Mouse (Mus musculus): ENCODE results near the gene Mctp1. TPM values are rescaled to one million over a fixed set of nuclear protein-coding genes. Genes with fewer than 3 reads are reported as not detected.
"Not testable (repeated sequence)": the region's sequence is repeated elsewhere in the genome, so short reads cannot be mapped to it uniquely, and the experiment has no call there.

Gene Mctp1
- polyA plus RNA-seq, 1 experiment from 2014 or later, result 0.47 TPM

GRCm38 (mm10) chr13:76564061-76564460 is 179.7 kb downstream of the Mctp1 start:
- H3K9ac ChIP-seq, result no peak overlapping the region
- H3K4me1 ChIP-seq, result no peaks in the 10 kb centered on the region
- no peak overlapping the region for H3K27ac ChIP-seq (replicated peaks)
- no peaks in the 10 kb centered on the region for H3K9me3 ChIP-seq
- no peak overlapping the region for H3K4me3 ChIP-seq
- no peak overlapping the region for H3K4me2 ChIP-seq
- no peaks in the 10 kb centered on the region for H3K36me3 ChIP-seq
- H3K27me3 ChIP-seq (replicated peaks), result no peaks in the 10 kb centered on the region
- ATAC-seq (ENCODE audit: extremely low read depth, insufficient number of reproducible peaks, low FRiP score, low TSS enrichment), result no peak

- no peak overlapping the region for H3K9ac ChIP-seq
- H3K4me1 ChIP-seq, result no peaks in the 10 kb centered on the region
- no peak overlapping the region for H3K4me3 ChIP-seq
- no peaks in the 10 kb centered on the region for H3K36me3 ChIP-seq
- ATAC-seq (ENCODE audit: extremely low read depth, insufficient number of reproducible peaks, low FRiP score, low TSS enrichment), result no peak
- no peak overlapping the region for H3K4me2 ChIP-seq
- no peaks in the 10 kb centered on the region for H3K9me3 ChIP-seq
- no peak overlapping the region for H3K27ac ChIP-seq (replicated peaks)
- WGBS, result 74% methylated on average over 3 of the region's 3 CpGs
- no peaks in the 10 kb centered on the region for H3K27me3 ChIP-seq (replicated peaks)
These were observed 181.7 kb downstream of the Mctp1 start for GRCm38 (mm10) chr13:76566024-76566423.

- Histone ChIP-seq H3K36me3 (no peaks in the 10 kb centered on the region), H3K4me1 (no peaks in the 10 kb centered on the region), H3K9ac (no peak overlapping the region), H3K9me3 (no peaks in the 10 kb centered on the region), H3K27me3 (replicated peaks) (no peaks in the 10 kb centered on the region), H3K4me2 (no peak overlapping the region), H3K4me3 (no peak overlapping the region), H3K27ac (replicated peaks) (no peak overlapping the region)
- ATAC-seq (ENCODE audit: extremely low read depth, insufficient number of reproducible peaks, low FRiP score, low TSS enrichment), result no peak
- 76% methylated on average over 4 of the region's 4 CpGs for WGBS
These were observed 183.1 kb downstream of the Mctp1 start for GRCm38 (mm10) chr13:76567448-76567847.

GRCm38 (mm10) chr13:76568569-76569211 is 184.4 kb downstream of the Mctp1 start:
- 59% methylated on average over 2 of the region's 2 CpGs for WGBS
- no peak for ATAC-seq (ENCODE audit: extremely low read depth, insufficient number of reproducible peaks, low FRiP score, low TSS enrichment)
- Histone ChIP-seq H3K27ac (replicated peaks) (no peak overlapping the region), H3K36me3 (no peaks in the 10 kb centered on the region), H3K4me1 (no peaks in the 10 kb centered on the region), H3K9me3 (no peaks in the 10 kb centered on the region), H3K4me3 (no peak overlapping the region), H3K4me2 (no peak overlapping the region), H3K9ac (no peak overlapping the region), H3K27me3 (replicated peaks) (no peaks in the 10 kb centered on the region)

DNA sequence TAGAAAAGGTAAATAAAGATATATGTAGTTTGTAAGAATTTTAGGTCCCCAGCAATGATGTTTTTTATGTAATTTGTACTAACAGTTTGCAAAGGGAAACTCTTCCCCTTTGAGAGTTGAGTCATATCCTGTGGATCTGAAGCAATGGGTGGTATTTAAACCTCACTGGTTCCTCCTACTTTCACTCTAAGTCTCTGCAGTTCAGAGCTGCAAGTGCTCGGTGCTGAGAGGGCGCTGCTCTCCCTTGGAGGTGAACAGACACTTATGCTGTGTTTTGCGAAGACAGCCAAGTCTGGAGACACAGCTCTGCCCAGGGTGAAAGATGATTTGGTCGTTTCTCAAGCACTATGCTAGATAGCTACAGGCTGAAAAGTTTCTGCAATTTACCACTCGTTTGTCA is 195.1 kb downstream of the Mctp1 start:
- Histone ChIP-seq H3K4me2 (no peak overlapping the region; the same call in 1 of the 2 replicates), H3K27ac (replicated peaks) (no peak overlapping the region), H3K9ac (no peak overlapping the region), H3K9me3 (no peaks in the 10 kb centered on the region), H3K36me3 (no peaks in the 10 kb centered on the region), H3K4me1 (no peaks in the 10 kb centered on the region), H3K4me3 (no peak overlapping the region), H3K27me3 (replicated peaks) (no peaks in the 10 kb centered on the region)
- WGBS, result 30% methylated on average over 5 of the region's 5 CpGs
- ATAC-seq (ENCODE audit: extremely low read depth, insufficient number of reproducible peaks, low FRiP score, low TSS enrichment), result no peak; the same call in 1 of the 2 replicates

- Histone ChIP-seq H3K9me3 (no peaks in the 10 kb centered on the region), H3K36me3 (no peaks in the 10 kb centered on the region), H3K9ac (no peak overlapping the region), H3K27me3 (replicated peaks) (no peaks in the 10 kb centered on the region), H3K27ac (replicated peaks) (no peak overlapping the region), H3K4me1 (no peaks in the 10 kb centered on the region), H3K4me3 (no peak overlapping the region), H3K4me2 (no peak overlapping the region)
- WGBS, result 38% methylated on average over 3 of the region's 3 CpGs
- ATAC-seq (ENCODE audit: extremely low read depth, insufficient number of reproducible peaks, low FRiP score, low TSS enrichment), result no peak
These were observed 201.1 kb downstream of the Mctp1 start for GRCm38 (mm10) chr13:76585447-76585846.

- not testable (repeated sequence) for H3K4me3 ChIP-seq; H3K9me3 ChIP-seq; H3K36me3 ChIP-seq; H3K9ac ChIP-seq; H3K27ac ChIP-seq (replicated peaks); H3K4me1 ChIP-seq; H3K27me3 ChIP-seq (replicated peaks); H3K4me2 ChIP-seq
- 81% methylated on average over 11 of the region's 11 CpGs for WGBS
- peak; percentile 68 for ATAC-seq (ENCODE audit: extremely low read depth, insufficient number of reproducible peaks, low FRiP score, low TSS enrichment)
These were observed 206.4 kb downstream of the Mctp1 start for GRCm38 (mm10) chr13:76590709-76591108.

- Histone ChIP-seq H3K9ac (no peak overlapping the region), H3K27ac (replicated peaks) (no peak overlapping the region), H3K27me3 (replicated peaks) (no peaks in the 10 kb centered on the region), H3K4me3 (no peak overlapping the region), H3K4me1 (no peaks in the 10 kb centered on the region), H3K36me3 (no peaks in the 10 kb centered on the region), H3K4me2 (no peak overlapping the region), H3K9me3 (no peaks in the 10 kb centered on the region)
- ATAC-seq (ENCODE audit: extremely low read depth, insufficient number of reproducible peaks, low FRiP score, low TSS enrichment), result no peak
These were observed 206.9 kb downstream of the Mctp1 start for GRCm38 (mm10) chr13:76591189-76591588.

DNA sequence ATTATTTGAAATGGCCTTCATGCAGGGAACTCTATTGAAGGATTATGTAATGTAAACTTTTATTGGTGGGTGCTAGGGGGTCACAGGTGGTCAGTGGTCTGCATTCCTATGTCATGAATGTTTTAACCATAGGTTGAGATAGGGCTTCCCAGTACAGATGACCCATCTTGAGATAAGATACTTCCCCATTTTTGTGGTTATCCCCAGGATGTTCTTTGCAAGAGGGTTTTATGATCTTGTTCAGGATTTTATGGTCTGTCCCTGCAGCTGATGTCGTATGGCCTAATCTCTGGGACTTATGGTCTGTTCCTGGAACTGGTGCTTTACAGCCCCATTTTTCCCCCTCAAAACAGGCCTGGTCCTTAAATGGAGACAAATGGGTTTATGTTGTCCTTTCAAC is 207.4 kb downstream of the Mctp1 start:
- no peaks in the 10 kb centered on the region for H3K36me3 ChIP-seq
- WGBS, result 54% methylated on average over 1 of the region's 1 CpGs
- no peak overlapping the region for H3K27ac ChIP-seq (replicated peaks)
- no peak overlapping the region for H3K9ac ChIP-seq
- H3K4me1 ChIP-seq, result no peaks in the 10 kb centered on the region
- no peak overlapping the region for H3K4me2 ChIP-seq
- H3K9me3 ChIP-seq, result no peaks in the 10 kb centered on the region
- ATAC-seq (ENCODE audit: extremely low read depth, insufficient number of reproducible peaks, low FRiP score, low TSS enrichment), result no peak
- no peak overlapping the region for H3K4me3 ChIP-seq
- H3K27me3 ChIP-seq (replicated peaks), result no peaks in the 10 kb centered on the region

DNA sequence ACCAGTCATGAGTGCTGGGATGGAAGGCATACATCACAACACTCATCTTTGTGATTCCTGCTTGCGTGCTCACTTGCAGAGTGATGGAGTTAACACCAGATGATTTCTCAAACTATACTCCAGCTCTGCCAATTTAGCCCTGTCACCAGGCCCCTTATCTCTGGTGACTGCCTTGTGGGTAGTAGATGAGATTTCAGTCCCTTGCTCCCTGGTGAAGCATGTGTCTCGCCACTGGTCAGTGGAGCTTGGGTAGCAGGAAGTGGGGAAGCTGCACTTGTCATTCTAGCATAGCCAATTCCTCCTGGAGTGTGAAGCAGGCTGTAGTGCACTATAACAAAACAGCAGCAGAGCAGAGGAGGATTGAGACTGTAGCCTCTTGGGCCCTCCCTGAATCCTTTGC is 208.6 kb downstream of the Mctp1 start:
- Histone ChIP-seq H3K4me3 (no peak overlapping the region), H3K27ac (replicated peaks) (no peak overlapping the region), H3K4me2 (no peak overlapping the region), H3K36me3 (no peaks in the 10 kb centered on the region), H3K9me3 (no peaks in the 10 kb centered on the region), H3K9ac (no peak overlapping the region), H3K27me3 (replicated peaks) (no peaks in the 10 kb centered on the region), H3K4me1 (no peaks in the 10 kb centered on the region)
- WGBS, result 61% methylated on average over 2 of the region's 2 CpGs
- no peak for ATAC-seq (ENCODE audit: extremely low read depth, insufficient number of reproducible peaks, low FRiP score, low TSS enrichment)

GRCm38 (mm10) chr13:76597005-76597404 is 212.7 kb downstream of the Mctp1 start:
- no peaks in the 10 kb centered on the region for H3K27me3 ChIP-seq (replicated peaks)
- no peaks in the 10 kb centered on the region for H3K4me1 ChIP-seq
- H3K36me3 ChIP-seq, result no peaks in the 10 kb centered on the region
- ATAC-seq (ENCODE audit: extremely low read depth, insufficient number of reproducible peaks, low FRiP score, low TSS enrichment), result no peak
- WGBS, result 76% methylated on average over 7 of the region's 7 CpGs
- no peak overlapping the region for H3K4me2 ChIP-seq
- H3K27ac ChIP-seq (replicated peaks), result no peak overlapping the region
- no peaks in the 10 kb centered on the region for H3K9me3 ChIP-seq
- H3K4me3 ChIP-seq, result no peak overlapping the region
- H3K9ac ChIP-seq, result no peak overlapping the region

- ATAC-seq (ENCODE audit: extremely low read depth, insufficient number of reproducible peaks, low FRiP score, low TSS enrichment), result no peak
- Histone ChIP-seq H3K4me3 (no peak overlapping the region), H3K36me3 (no peaks in the 10 kb centered on the region), H3K9me3 (no peaks in the 10 kb centered on the region), H3K4me2 (no peak overlapping the region), H3K27me3 (replicated peaks) (no peaks in the 10 kb centered on the region), H3K27ac (replicated peaks) (no peak overlapping the region), H3K4me1 (no peaks in the 10 kb centered on the region), H3K9ac (no peak overlapping the region)
These were observed 225.1 kb downstream of the Mctp1 start for GRCm38 (mm10) chr13:76609425-76609824.
